Mouse (Mus musculus): ENCODE measurements around the gene Chrne. TPM values are rescaled to one million over a fixed set of nuclear protein-coding genes. Genes with fewer than 3 reads are reported as not detected.
A peak's percentile ranks its signal among the peaks of the same experiment; 100 is the strongest.

The Chrne gene
- polyA plus RNA-seq, 1 experiment = not detected

- Histone ChIP-seq H3K27ac (replicated peaks; ENCODE audit: low read depth, low read length) (no peak overlapping the region), H3K4me3 (ENCODE audit: insufficient read depth, low read depth, low read length) (no peak overlapping the region), H3K4me1 (ENCODE audit: control insufficient read depth, insufficient read depth, insufficient read length, low read length) (no peaks in the 10 kb centered on the region)
Measured at GRCm38 (mm10) chr11:70621972-70622814, 3.2 kb upstream of the Chrne start.

GRCm38 (mm10) chr11:70615516-70616093, 3.4 kb downstream of the Chrne start, which contains the start of gene 4930544D05Rik:
TSS of gene 4930544D05Rik (plus strand) at chr11:70615848.
- peak within 1 kb of the TSS; percentile 56 for H3K4me3 ChIP-seq (ENCODE audit: insufficient read depth, low read depth, low read length)
- H3K27ac ChIP-seq (replicated peaks; ENCODE audit: low read depth, low read length) = no peak within 1 kb of the TSS
- no peaks in the 10 kb centered on the region for H3K4me1 ChIP-seq (ENCODE audit: control insufficient read depth, insufficient read depth, insufficient read length, low read length)

DNA sequence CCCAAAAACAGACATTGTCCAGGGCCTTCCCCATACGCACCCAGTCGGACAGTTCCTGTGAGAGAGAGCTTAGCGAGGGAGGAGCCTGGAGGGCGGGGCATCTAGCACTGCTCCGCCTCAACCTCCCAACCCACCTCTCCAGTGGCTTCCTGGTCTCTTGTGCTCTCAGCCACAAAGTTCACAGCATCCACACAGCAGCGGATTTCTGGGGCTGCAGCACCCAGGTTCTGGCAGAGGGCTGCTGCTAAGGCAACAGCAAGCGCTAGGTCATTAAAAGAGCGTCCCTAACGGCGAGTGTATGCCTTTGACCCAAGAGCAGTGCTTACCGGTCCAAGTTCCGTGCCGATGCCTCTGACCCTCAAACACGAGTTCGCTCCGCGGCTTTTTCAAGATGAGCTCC, 3.9 kb downstream of the Chrne start:
- Histone ChIP-seq H3K4me1 (ENCODE audit: control insufficient read depth, insufficient read depth, insufficient read length, low read length) (no peaks in the 10 kb centered on the region), H3K4me3 (ENCODE audit: insufficient read depth, low read depth, low read length) (peak overlapping the region; percentile 56), H3K27ac (replicated peaks; ENCODE audit: low read depth, low read length) (no peak overlapping the region)

GRCm38 (mm10) chr11:70612505-70612904, 6.5 kb downstream of the Chrne start:
- no peaks in the 10 kb centered on the region for H3K4me1 ChIP-seq (ENCODE audit: control insufficient read depth, insufficient read depth, insufficient read length, low read length)
- H3K4me3 ChIP-seq (ENCODE audit: insufficient read depth, low read depth, low read length) = no peak overlapping the region
- no peak overlapping the region for H3K27ac ChIP-seq (replicated peaks; ENCODE audit: low read depth, low read length)

- Histone ChIP-seq H3K4me3 (ENCODE audit: insufficient read depth, low read depth, low read length) (no peak overlapping the region), H3K27ac (replicated peaks; ENCODE audit: low read depth, low read length) (no peak overlapping the region), H3K4me1 (ENCODE audit: control insufficient read depth, insufficient read depth, insufficient read length, low read length) (no peaks in the 10 kb centered on the region)
Measured at GRCm38 (mm10) chr11:70610752-70611151, 8.3 kb downstream of the Chrne start.

GRCm38 (mm10) chr11:70608381-70609066, 10.5 kb downstream of the Chrne start:
- no peak overlapping the region for H3K27ac ChIP-seq (replicated peaks; ENCODE audit: low read depth, low read length)
- H3K4me1 ChIP-seq (ENCODE audit: control insufficient read depth, insufficient read depth, insufficient read length, low read length) = no peaks in the 10 kb centered on the region
- H3K4me3 ChIP-seq (ENCODE audit: insufficient read depth, low read depth, low read length) = no peak overlapping the region

- Histone ChIP-seq H3K4me3 (ENCODE audit: insufficient read depth, low read depth, low read length) (no peak overlapping the region), H3K4me1 (ENCODE audit: control insufficient read depth, insufficient read depth, insufficient read length, low read length) (no peaks in the 10 kb centered on the region)
Measured at GRCm38 (mm10) chr11:70607611-70608010, 11.4 kb downstream of the Chrne start.

GRCm38 (mm10) chr11:70606717-70607116, 12.3 kb downstream of the Chrne start:
- no peak overlapping the region for H3K4me3 ChIP-seq (ENCODE audit: insufficient read depth, low read depth, low read length)
- H3K4me1 ChIP-seq (ENCODE audit: control insufficient read depth, insufficient read depth, insufficient read length, low read length) = no peaks in the 10 kb centered on the region
- H3K27ac ChIP-seq (replicated peaks; ENCODE audit: low read depth, low read length) = no peak overlapping the region

More at GRCm38 (mm10) chr11:70607611-70608010, 11.4 kb downstream of the Chrne start:
- no peak overlapping the region for H3K27ac ChIP-seq (replicated peaks; ENCODE audit: low read depth, low read length)

GRCm38 (mm10) chr11:70605024-70605566, 13.9 kb downstream of the Chrne start:
- no peak overlapping the region for H3K27ac ChIP-seq (replicated peaks; ENCODE audit: low read depth, low read length)
- H3K4me3 ChIP-seq (ENCODE audit: insufficient read depth, low read depth, low read length) = no peak overlapping the region
- no peaks in the 10 kb centered on the region for H3K4me1 ChIP-seq (ENCODE audit: control insufficient read depth, insufficient read depth, insufficient read length, low read length)

GRCm38 (mm10) chr11:70598451-70598953, 20.5 kb downstream of the Chrne start:
- Histone ChIP-seq H3K27ac (replicated peaks; ENCODE audit: low read depth, low read length) (no peak overlapping the region), H3K4me3 (ENCODE audit: insufficient read depth, low read depth, low read length) (no peak overlapping the region), H3K4me1 (ENCODE audit: control insufficient read depth, insufficient read depth, insufficient read length, low read length) (peaks cover 33% of the 10 kb centered on the region)

- Histone ChIP-seq H3K4me1 (ENCODE audit: control insufficient read depth, insufficient read depth, insufficient read length, low read length) (peaks cover 34% of the 10 kb centered on the region), H3K4me3 (ENCODE audit: insufficient read depth, low read depth, low read length) (no peak overlapping the region), H3K27ac (replicated peaks; ENCODE audit: low read depth, low read length) (no peak overlapping the region; the same call in 1 of the 2 replicates)
Measured at GRCm38 (mm10) chr11:70597301-70597700, 21.7 kb downstream of the Chrne start.

GRCm38 (mm10) chr11:70596094-70596493, 22.9 kb downstream of the Chrne start:
- Histone ChIP-seq H3K4me3 (ENCODE audit: insufficient read depth, low read depth, low read length) (no peak overlapping the region), H3K27ac (replicated peaks; ENCODE audit: low read depth, low read length) (peak overlapping the region; percentile 92), H3K4me1 (ENCODE audit: control insufficient read depth, insufficient read depth, insufficient read length, low read length) (peaks cover 34% of the 10 kb centered on the region)

- Histone ChIP-seq H3K4me1 (ENCODE audit: control insufficient read depth, insufficient read depth, insufficient read length, low read length) (peaks cover 34% of the 10 kb centered on the region), H3K27ac (replicated peaks; ENCODE audit: low read depth, low read length) (peak overlapping the region; percentile 92)
Measured at GRCm38 (mm10) chr11:70595638-70596037, 23.4 kb downstream of the Chrne start.

GRCm38 (mm10) chr11:70594253-70594989, 24.6 kb downstream of the Chrne start:
- peaks cover 34% of the 10 kb centered on the region for H3K4me1 ChIP-seq (ENCODE audit: control insufficient read depth, insufficient read depth, insufficient read length, low read length)
- H3K27ac ChIP-seq (replicated peaks; ENCODE audit: low read depth, low read length) = peak overlapping the region; percentile 92

More at GRCm38 (mm10) chr11:70595638-70596037, 23.4 kb downstream of the Chrne start:
- H3K4me3 ChIP-seq (ENCODE audit: insufficient read depth, low read depth, low read length) = no peak overlapping the region

More at GRCm38 (mm10) chr11:70594253-70594989, 24.6 kb downstream of the Chrne start:
- no peak overlapping the region for H3K4me3 ChIP-seq (ENCODE audit: insufficient read depth, low read depth, low read length)
